Mouse (Mus musculus) embryonic facial prominence, embryonic 14.5 days (tissue): ENCODE data around the gene Cst6. TPM values are rescaled to one million over a fixed set of nuclear protein-coding genes. Genes with fewer than 3 reads are reported as not detected.

Experiments
- ATAC-seq: fragments of 200-750 bp; cut with Nextera tagmentation; 2 replicates; pipeline ENCODE4 v1.8.0; 2017; ENCODE audit warnings: low read depth, moderate number of reproducible peaks, moderate TSS enrichment
- DNase-seq: peaks from one replicate; pipeline ENCODE4 v3.0.0-alpha.2; 2015; ENCODE audit warnings: low spot score
- H3K27ac ChIP-seq: fragments of 300-500 bp; sonication (generic); replicated peaks from 2 replicates; pipeline ENCODE4 v1.5.1; 2014; ENCODE audit warnings: low read depth, mild to moderate bottlenecking, low read length, moderate library complexity
- H3K27me3 ChIP-seq: fragments of 300-500 bp; sonication (generic); replicated peaks from 2 replicates; pipeline ENCODE4 v1.6.1; 2014; ENCODE audit warnings: low read length; ENCODE audit not compliant: control insufficient read depth, insufficient read depth
- H3K36me3 ChIP-seq: fragments of 300-500 bp; sonication (generic); 2 replicates; pipeline ENCODE4 v1.6.1; 2014; ENCODE audit warnings: low read length, mixed read lengths; ENCODE audit not compliant: control insufficient read depth, insufficient read depth
- H3K4me1 ChIP-seq: fragments of 300-500 bp; sonication (generic); 2 replicates; pipeline ENCODE4 v1.6.1; 2014; ENCODE audit warnings: antibody characterized with exemption, low read length; ENCODE audit not compliant: control insufficient read depth, insufficient read depth
- H3K4me2 ChIP-seq: fragments of 300-500 bp; sonication (generic); 2 replicates; pipeline ENCODE4 v1.6.1; 2014; ENCODE audit warnings: low read depth, mild to moderate bottlenecking, low read length, moderate library complexity, mixed read lengths
- H3K4me3 ChIP-seq: fragments of 300-500 bp; sonication (generic); 2 replicates; pipeline ENCODE4 v1.5.1; 2014; ENCODE audit warnings: low read depth, mild to moderate bottlenecking, low read length
- H3K9ac ChIP-seq: fragments of 300-500 bp; sonication (generic); 2 replicates; pipeline ENCODE4 v1.6.1; 2014; ENCODE audit warnings: low read depth, mild to moderate bottlenecking, low read length, moderate library complexity, mixed read lengths
- H3K9me3 ChIP-seq: fragments of 300-500 bp; sonication (generic); 2 replicates; pipeline ENCODE4 v1.6.1; 2016; ENCODE audit warnings: low read length; ENCODE audit not compliant: control insufficient read depth
- WGBS: fragments of 180-500 bp; shearing (Covaris S2); extraction: QIAGEN DNeasy Blood & Tissue Kit; methylation state at CpG from one replicate; pipeline ENCODE4 v1.1.7; 2014; 5-methylcytosine and 5-hydroxymethylcytosine counted together
- polyA plus RNA-seq: library from polyadenylated mRNA; unstranded; fragments of >200 nt; fragmentation: Nextera tagmentation; extraction: Ambion mirVana; gene quantifications from 2 replicates; pipeline ENCODE4 v1.2.1, GENCODE M21; 2014

Cst6 gene
- polyA plus RNA-seq, 1 experiment from 2014 or later = 9.2 TPM

DNA sequence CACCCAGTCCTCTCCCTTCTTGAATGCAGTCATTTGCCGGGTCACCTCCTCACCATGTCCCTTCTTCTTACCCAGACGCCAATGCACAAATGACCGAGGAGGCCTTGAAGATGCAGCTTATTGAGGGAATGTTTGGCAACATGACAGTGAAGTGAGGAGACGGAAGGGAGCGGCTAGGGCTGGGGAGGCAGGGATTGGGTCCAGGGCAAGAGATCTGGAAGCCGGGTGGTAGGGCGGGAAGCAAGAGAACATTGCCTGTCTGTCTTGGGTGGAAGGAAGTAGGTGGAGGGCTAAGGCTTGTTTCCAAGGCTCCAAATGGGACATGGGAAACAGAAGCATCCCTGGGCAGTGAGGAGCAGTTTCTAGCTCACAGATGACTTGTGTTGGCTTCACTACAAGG is 8.0 kb downstream of the Cst6 start:
- no peak for ATAC-seq
- Histone ChIP-seq H3K4me1 (no peaks in the 10 kb centered on the region), H3K4me2 (no peak overlapping the region), H3K27me3 (no peaks in the 10 kb centered on the region), H3K36me3 (no peaks in the 10 kb centered on the region), H3K9me3 (no peaks in the 10 kb centered on the region), H3K27ac (no peak overlapping the region), H3K9ac (no peak overlapping the region), H3K4me3 (no peak overlapping the region)
- DNase-seq = no peak
- WGBS = 89% methylated on average over 7 of the region's 7 CpGs

DNA sequence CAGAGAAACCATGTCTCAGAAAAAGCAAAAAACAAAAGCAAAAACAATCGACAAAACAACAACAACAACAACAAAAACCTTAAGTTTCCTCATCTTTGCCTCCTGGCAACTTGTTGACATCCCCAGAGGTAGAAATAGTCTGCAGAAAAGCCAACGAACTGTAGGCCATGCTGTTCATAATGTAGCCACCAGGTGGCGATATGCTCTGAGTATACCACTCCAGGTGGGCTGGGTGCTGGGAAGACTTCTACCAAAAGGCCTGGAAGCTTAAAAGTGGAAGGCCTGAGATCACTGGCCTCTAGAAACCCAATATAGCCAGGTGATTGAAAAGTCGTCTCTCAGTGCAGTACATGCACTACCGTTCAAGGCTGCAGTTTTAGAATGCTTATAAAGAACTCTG is 11.4 kb downstream of the Cst6 start:
- Histone ChIP-seq H3K9ac (no peak overlapping the region), H3K9me3 (no peaks in the 10 kb centered on the region), H3K36me3 (no peaks in the 10 kb centered on the region), H3K27me3 (no peaks in the 10 kb centered on the region), H3K4me1 (no peaks in the 10 kb centered on the region), H3K27ac (no peak overlapping the region), H3K4me2 (no peak overlapping the region), H3K4me3 (no peak overlapping the region)
- no peak for ATAC-seq
- WGBS = 15% methylated on average over 5 of the region's 5 CpGs
- DNase-seq = peak; percentile 71

DNA sequence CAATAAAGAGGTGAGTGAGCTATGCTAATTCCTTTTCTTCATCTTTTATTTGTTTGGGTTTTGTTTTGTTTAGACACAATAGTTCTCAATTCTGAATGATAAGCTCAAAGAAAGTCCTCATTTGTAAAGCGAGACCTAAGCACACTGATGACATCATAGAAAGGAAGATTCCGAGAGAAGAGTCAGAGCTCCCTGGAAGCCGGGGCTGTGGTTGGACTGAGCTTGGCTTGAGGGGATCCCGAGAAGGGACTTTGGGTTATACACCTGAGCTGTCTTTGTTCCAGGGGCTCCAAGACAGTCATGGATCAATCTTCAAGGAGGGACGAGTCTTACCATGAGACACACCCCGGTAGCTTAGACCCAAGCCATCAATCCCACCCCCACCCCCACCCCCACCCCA is 13.9 kb downstream of the Cst6 start, which contains the start of gene Catsper1:
Gene Catsper1 (plus strand): TSS at position 301 of the 400 bp plus-strand sequence.
- Histone ChIP-seq H3K4me1 (no peaks in the 10 kb centered on the region), H3K27ac (no peak within 1 kb of the TSS), H3K36me3 (no peaks in the 10 kb centered on the region), H3K27me3 (no peaks in the 10 kb centered on the region), H3K4me2 (no peak within 1 kb of the TSS), H3K9ac (no peak within 1 kb of the TSS), H3K4me3 (no peak within 1 kb of the TSS), H3K9me3 (no peaks in the 10 kb centered on the region)
- WGBS = 85% methylated on average over 6 of the region's 6 CpGs
- ATAC-seq (no peak), DNase-seq (no peak)

DNA sequence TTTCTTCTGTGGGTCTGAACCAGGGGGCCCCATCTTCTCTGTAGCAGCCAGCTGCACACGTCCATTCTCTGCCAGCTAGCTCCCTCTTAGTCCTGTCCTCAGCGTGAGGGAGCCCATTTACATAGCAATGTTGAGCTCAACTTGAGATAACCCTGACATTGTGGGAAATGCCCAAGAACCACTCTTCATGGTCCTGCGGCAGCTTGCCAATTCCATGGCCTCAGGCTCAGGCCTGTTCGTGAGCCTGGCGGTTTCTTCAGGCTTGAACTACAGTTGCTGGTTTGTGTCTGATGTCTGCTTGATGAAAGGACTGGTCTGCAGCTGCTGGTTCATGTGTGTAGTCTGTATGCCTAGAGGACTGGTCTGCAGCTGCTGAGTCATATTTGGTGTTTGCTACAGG is 14.6 kb downstream of the Cst6 start:
- no peaks in the 10 kb centered on the region for H3K4me1 ChIP-seq
- H3K9ac ChIP-seq = no peak overlapping the region
- H3K4me2 ChIP-seq = no peak overlapping the region
- WGBS = 70% methylated on average over 5 of the region's 5 CpGs
- ATAC-seq (no peak), DNase-seq (peak; percentile 9)
- no peaks in the 10 kb centered on the region for H3K27me3 ChIP-seq
- H3K36me3 ChIP-seq = no peaks in the 10 kb centered on the region
- no peak overlapping the region for H3K27ac ChIP-seq
- no peak overlapping the region for H3K4me3 ChIP-seq
- H3K9me3 ChIP-seq = no peaks in the 10 kb centered on the region

DNA sequence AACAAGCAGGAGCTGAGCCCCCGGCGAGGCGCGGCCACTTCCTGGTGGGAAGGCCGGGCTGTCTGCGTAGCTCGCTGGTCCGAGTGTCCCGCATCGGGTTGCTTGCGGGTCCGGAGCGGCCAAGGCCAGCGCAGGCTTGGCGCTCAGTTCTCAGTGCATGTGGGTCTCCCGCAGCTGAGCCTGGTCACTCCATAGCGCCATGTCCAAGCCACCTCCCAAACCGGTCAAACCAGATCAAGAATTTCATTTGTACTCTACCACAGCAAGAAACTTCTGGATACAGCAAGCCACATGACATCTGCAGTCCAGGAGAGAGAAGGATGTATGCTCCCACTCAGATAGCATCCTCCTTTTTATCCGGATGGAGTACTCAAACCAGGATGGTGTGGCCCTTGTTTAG is 21.4 kb downstream of the Cst6 start:
- no peak overlapping the region for H3K9ac ChIP-seq
- 67% methylated on average over 19 of the region's 19 CpGs for WGBS
- DNase-seq (peak; percentile 6), ATAC-seq (no peak)
- no peak overlapping the region for H3K4me2 ChIP-seq
- no peak overlapping the region for H3K27ac ChIP-seq
- no peaks in the 10 kb centered on the region for H3K36me3 ChIP-seq
- H3K27me3 ChIP-seq = no peaks in the 10 kb centered on the region
- H3K4me1 ChIP-seq = no peaks in the 10 kb centered on the region
- no peaks in the 10 kb centered on the region for H3K9me3 ChIP-seq
- H3K4me3 ChIP-seq = no peak overlapping the region

DNA sequence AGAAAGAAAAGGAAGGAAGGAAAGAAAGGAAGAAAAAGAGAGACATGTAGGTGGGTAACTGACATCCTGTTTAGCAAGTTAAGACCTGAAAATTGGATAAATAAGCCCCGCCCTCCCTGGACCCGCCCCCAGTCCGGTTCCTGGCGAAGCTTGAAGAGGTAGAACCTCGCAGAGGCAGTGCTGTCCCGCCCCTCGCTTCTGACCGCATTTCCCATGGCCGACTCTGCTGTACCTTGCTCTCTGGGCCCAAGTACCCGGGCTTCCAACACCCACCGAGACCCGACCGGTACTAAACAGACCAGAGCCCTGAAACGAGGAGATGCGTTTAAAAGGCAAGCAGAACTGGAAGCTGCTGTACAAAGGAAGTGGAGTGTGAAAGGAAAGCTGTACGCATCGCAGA is 25.6 kb downstream of the Cst6 start:
- 59% methylated on average over 17 of the region's 17 CpGs for WGBS
- DNase-seq (no peak), ATAC-seq (no peak)
- Histone ChIP-seq H3K4me1 (no peaks in the 10 kb centered on the region), H3K9me3 (no peaks in the 10 kb centered on the region), H3K27me3 (no peaks in the 10 kb centered on the region), H3K36me3 (no peaks in the 10 kb centered on the region), H3K4me2 (no peak overlapping the region), H3K27ac (no peak overlapping the region), H3K9ac (no peak overlapping the region), H3K4me3 (no peak overlapping the region)

DNA sequence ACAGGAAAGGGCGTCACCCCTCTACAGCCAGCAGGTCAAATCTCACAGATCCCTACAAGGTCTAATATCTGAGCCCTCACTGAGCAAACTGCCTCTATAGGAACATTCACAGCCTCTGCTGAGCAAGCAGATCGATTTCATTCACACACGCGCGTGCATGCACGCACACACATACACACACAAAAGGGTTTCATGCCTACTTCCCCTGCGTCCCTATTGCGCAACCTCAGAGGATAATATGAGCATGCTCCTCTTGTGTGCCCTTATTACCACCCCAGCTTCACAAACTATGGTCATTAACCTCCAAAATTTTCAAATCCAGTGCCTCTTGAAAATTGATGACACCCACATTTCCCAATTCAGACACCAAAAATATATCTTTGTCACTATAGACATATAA is 36.2 kb downstream of the Cst6 start:
- no peak overlapping the region for H3K4me3 ChIP-seq
- H3K27me3 ChIP-seq = no peaks in the 10 kb centered on the region
- H3K4me2 ChIP-seq = no peak overlapping the region
- WGBS = 82% methylated on average over 8 of the region's 8 CpGs
- no peak overlapping the region for H3K27ac ChIP-seq
- no peaks in the 10 kb centered on the region for H3K36me3 ChIP-seq
- H3K4me1 ChIP-seq = no peaks in the 10 kb centered on the region
- no peak for ATAC-seq
- no peak for DNase-seq
- no peak overlapping the region for H3K9ac ChIP-seq
- no peaks in the 10 kb centered on the region for H3K9me3 ChIP-seq

DNA sequence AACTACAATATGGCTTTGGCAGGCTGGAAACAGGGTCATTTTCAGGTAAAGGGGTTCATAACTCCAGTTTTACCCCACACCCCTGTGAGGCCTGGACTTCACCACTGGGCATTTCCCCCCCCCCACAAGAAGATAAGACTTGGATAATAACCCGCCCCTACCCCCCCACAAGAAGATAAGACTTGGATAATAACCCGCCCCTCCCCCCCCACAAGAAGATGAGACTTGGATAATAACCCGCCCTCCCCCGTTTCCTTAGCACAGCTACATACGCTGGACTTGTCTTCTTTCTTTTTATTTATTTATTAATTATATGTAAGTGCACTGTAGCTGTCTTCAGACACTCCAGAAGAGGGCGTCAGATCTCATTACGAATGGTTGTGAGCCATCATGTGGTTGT is 40.3 kb downstream of the Cst6 start:
- Histone ChIP-seq H3K4me1 (no peaks in the 10 kb centered on the region), H3K27ac (no peak overlapping the region), H3K36me3 (no peaks in the 10 kb centered on the region), H3K27me3 (no peaks in the 10 kb centered on the region), H3K9me3 (no peaks in the 10 kb centered on the region), H3K9ac (no peak overlapping the region), H3K4me2 (no peak overlapping the region), H3K4me3 (no peak overlapping the region)
- ATAC-seq (no peak), DNase-seq (peak; percentile 17)
- WGBS = 83% methylated on average over 7 of the region's 7 CpGs

DNA sequence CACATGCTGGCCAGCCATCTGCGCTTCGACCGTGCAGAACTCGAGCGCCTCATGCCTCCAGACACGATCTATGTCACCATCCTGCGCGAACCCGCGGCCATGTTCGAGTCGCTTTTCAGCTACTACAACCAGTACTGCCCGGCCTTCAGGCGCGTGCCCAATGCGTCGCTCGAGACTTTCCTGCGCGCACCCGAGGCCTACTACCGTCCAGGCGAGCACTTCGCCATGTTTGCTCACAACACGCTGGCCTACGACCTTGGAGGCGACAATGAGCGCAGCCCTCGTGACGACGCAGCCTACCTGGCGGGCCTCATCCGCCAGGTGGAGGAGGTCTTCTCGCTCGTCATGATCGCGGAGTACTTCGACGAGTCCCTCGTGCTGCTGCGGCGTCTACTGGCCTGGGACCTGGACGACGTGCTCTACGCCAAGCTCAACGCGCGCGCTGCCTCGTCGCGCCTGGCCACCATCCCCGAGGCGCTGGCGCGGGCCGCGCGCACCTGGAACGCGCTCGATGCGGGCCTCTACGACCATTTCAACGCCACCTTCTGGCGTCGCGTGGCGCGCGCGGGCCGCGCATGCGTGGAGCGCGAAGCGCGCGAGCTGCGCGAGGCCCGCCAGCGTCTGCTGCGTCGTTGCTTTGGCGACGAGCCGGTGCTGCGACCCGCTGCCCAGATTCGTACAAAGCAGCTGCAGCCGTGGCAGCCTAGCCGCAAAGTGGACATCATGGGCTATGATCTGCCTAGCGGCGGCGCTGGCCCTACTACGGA is 42.2 kb downstream of the Cst6 start:
- H3K4me1 ChIP-seq = no peaks in the 10 kb centered on the region
- H3K9me3 ChIP-seq = no peaks in the 10 kb centered on the region
- no peak overlapping the region for H3K27ac ChIP-seq
- WGBS = 44% methylated on average over 77 of the region's 98 CpGs
- no peak overlapping the region for H3K9ac ChIP-seq
- DNase-seq = peak; percentile 24
- H3K36me3 ChIP-seq = peaks cover 4% of the 10 kb centered on the region; the same call in 1 of the 2 replicates
- ATAC-seq = peak; percentile 37; the same call in 1 of the 2 replicates
- H3K27me3 ChIP-seq = no peaks in the 10 kb centered on the region
- H3K4me3 ChIP-seq = peak overlapping the region; percentile 26
- peak overlapping the region; percentile 47 for H3K4me2 ChIP-seq
